Mouse (Mus musculus) frontal cortex, postnatal 10 days (tissue): ENCODE results near the gene Brpf1.
A peak's percentile ranks its signal among the peaks of the same experiment; 100 is the strongest.
"Not testable (repeated sequence)": the region's sequence is repeated elsewhere in the genome, so short reads cannot be mapped to it uniquely, and the experiment has no call there.

Experiments used
- DNase-seq, 2 experiments: peaks; one replicate each; pipeline ENCODE4 v3.0.0; 2022; ENCODE audit warnings: low spot score in 2 of 2, mixed read lengths in 1 of 2

Gene Brpf1

GRCm38 (mm10) chr6:113306322-113306985 is 483 bp upstream of the Brpf1 start:
- DNase-seq, result peak; percentile 99

DNA sequence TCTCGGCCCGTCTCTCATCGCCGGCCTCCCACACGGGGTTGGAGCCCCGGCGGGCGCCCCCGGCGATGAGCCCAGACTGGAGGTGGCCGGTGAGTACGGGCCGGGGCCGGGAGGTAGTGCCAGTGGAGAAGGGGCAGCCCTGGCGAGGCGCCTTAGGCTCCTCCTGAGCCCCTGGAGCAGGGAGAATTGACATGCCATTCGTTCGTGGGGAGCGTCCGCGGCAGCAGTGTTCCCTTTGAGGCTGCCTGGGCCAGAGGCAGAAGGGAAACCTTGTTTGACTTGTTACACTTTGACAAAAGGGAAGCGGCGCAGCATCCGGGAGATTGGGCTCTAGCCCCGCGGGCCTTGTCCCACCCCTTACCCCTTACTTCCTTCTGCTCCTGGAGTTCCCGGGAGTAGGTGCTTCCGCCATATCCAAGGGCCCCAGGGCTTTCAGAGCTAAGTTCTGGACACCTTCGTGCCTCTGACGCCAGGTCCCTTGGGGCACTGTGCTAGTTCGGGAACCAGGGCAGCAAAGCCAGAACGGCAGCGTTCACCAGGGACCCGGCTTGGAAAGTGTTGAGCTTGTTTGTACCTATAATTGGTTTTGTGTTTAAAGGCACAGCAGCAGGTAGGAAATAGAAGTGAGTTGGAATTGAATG is 664 bp downstream of the Brpf1 start:
- DNase-seq, result peak; percentile 41 to 45

DNA sequence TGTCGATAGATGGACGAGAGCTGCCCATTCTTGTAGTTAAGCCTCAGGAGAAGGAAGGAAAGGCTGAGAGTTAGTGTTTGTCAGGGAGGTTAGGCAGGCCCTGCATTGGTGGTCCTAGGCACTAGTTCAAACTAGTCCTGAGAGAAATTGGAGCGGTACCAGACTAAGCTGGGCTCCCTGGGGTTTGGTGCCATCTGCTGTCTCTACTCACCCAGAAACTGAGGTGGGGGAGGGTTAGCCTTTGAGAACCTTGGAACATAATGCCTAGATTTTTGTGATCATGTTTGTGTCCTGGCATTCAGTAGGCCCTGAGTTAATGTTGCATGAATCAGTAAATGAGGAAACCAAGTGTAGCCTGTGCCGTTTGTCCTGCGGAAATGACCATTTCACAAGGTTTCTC is 1.2 kb downstream of the Brpf1 start:
- no peak for DNase-seq

GRCm38 (mm10) chr6:113315972-113316371 is 9.0 kb downstream of the Brpf1 start:
- DNase-seq, result no peak

DNA sequence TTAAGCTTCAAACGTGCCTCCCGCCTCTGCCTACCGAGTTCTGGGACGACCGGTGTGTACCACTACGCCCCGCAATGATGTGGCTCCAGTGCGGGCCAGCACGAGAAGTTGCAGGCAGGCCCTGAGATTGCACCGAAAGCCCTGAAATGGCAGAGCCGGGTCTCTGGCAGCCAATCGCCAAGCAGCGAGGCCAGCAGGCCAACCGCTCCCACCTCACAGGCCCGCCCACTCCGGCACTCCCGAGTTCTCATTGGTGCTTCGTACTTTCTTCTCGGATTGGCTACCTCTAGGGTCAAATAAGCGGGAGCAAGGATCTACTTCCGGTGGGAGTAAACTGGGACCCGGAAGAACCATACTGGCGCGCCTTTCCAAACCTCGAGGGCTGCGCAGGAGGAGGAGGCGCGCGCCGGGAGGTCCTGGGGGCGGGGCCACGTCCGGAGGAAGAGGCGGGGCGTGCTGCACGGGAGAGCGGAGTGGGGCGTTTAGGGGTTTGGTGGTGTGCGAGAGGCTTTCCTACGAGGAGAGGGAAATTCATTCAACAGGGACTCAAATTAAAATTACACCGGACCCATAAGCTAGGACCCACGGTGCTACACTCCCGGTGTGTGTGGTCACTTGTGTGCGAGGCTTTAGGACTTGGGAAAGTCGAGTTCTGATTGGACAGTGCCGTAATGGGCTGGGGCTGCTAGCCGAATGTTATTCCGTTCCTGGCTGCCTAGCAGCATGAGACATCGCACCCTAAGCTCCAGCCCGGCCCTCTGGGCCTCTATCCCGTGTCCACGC is 19.8 kb downstream of the Brpf1 start, which contains the start of gene Ogg1:
Gene Ogg1, plus strand, starts transcription at position 440 of the 783 bp plus-strand sequence.
- peak; percentile 98 for DNase-seq

DNA sequence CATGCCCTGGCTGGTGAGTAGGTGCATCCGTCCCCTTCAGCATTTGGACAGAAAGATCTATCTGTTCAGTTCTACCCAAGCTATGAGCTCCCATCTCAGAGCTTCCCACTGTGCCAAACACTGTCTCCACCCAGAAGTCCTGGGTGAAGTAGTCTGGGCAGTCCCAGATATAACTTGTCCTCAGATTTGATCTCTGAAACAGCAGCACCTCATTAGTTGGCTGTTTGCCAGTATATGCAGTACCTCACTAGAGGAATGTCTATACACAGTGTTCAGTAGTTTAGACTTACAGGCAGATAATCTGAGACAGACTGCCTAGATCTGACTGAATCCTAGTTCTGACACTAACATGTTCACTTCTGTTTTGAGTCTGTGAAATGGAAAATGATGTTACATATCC is 22.5 kb downstream of the Brpf1 start:
- DNase-seq, result no peak

GRCm38 (mm10) chr6:113330547-113330946 is 23.6 kb downstream of the Brpf1 start:
- DNase-seq, result no peak

GRCm38 (mm10) chr6:113331721-113332120 is 24.8 kb downstream of the Brpf1 start:
- DNase-seq, result no peak

- not testable (repeated sequence) for DNase-seq
Observed at GRCm38 (mm10) chr6:113332734-113333133, 25.8 kb downstream of the Brpf1 start.

DNA sequence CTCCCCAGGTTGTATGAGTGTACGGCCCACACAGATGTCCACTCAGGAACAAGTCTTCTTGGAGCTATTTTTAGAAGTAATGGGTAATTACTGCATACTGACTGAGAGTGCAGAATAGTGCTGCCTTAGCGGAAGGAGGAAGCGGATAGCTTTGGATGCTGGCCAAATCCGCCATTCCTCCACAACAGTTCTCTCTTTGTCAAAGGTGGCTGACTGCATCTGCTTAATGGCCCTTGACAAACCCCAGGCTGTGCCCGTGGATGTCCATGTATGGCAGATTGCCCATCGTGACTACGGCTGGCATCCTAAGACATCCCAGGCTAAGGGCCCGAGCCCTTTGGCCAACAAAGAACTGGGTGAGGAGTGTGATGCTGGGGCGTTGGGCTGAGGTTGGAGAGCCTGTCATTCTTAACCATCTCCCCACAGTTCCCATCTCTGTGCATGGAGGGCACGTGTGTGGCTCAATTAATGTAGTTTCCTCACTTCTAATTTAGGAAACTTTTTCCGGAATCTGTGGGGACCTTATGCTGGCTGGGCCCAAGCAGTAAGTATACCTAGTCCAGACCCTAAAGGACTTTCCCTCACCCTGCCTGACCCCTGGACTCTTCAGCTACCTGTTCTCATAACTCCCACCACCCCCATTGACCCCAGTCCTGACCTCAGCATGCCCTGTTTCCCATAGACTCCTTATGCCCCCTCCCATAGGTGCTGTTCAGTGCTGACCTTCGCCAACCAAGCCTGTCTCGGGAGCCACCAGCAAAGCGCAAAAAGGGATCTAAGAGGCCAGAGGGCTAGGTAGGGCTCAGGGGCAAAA is 26.4 kb downstream of the Brpf1 start:
- DNase-seq, result peak; percentile 64 to 68

DNA sequence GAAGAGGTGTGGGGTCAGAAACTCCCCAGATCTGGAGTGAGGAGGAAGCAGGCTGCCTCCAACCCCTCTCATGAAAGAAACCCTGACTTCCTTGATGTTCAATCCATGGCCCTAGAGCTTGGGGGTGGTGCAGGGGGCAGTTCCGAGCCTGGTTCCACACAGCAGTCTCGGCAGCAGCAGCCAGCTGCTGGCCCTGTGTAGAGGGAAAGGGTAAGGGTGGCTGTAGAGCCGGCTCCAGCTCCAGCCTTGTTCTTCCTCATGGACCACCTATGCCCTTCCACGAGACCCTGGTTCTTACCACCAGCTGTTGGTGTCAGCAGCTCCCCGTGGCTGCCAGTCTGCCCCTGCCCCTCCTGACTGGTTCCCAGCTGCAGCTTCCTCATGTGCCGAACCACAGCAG is 27.3 kb downstream of the Brpf1 start:
- DNase-seq, result no peak

GRCm38 (mm10) chr6:113336852-113337620 is 30.1 kb downstream of the Brpf1 start:
- DNase-seq, result no peak

DNA sequence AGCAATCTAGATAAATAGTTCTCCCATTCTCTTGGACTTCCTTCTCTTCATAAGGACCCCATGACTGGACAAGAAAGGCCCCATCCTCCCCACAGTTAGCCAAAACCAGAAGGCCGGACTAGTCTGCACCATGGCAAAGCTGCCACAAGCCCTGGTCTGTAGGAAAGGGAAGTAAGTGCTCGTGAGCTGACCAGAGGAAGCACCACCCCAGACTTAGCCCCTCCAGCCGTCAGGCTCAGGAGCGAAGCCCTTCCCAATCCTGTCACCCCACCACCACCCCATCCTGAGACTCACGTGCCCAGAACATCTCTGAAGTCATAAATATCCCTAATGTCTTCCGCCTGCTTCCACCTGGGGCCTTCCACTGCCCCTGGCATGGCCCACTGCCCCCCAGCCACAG is 34.6 kb downstream of the Brpf1 start:
- no peak for DNase-seq

- DNase-seq, result no peak
Observed at GRCm38 (mm10) chr6:113342297-113342696, 35.4 kb downstream of the Brpf1 start.

DNA sequence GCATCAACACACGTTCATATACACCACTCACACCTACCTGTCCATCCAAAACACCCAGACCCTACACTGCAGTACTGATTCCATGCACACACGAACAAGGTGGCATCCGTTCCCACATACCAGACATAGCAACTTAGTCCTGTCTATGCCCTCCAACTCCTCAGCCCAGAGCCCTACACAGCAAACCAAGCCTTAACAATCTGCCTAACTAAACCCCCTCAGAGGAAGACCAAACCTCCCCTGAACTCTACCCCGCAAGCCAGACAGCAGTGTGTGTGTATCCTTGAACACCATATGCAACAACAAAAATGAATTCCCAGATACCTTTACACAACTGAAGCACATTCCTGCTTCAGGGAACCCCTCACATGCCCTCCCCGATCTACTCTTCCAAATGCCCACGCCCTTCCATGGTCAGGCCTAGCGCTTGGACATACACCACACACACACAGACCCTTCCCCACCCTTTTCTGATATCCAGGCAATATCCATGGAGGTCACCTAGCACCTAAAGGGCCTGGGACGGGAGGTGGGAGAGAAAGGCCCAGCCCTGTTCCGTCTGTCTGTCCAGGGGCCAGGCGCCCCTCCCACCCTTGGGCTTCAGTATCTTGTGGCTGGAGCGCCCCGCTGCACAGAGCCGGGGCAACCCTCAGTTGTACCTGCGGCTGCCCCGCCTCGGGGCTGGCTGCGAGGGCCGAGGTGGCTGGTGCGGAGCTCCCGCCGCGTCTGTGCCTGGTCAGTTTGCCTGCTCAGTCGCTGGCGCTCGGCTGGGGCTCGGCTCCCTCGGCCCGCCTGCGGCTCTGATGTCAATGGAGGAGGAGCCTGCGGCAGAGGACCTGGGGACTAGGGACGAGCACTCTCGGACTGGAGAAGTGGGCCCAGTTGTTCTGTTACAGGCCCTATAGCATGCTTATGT is 36.5 kb downstream of the Brpf1 start, which contains the start of gene Camk1:
Gene Camk1, minus strand, starts transcription at position 808 of the 916 bp plus-strand sequence.
- DNase-seq, result peak in 1 of 2 experiments; percentile 77

DNA sequence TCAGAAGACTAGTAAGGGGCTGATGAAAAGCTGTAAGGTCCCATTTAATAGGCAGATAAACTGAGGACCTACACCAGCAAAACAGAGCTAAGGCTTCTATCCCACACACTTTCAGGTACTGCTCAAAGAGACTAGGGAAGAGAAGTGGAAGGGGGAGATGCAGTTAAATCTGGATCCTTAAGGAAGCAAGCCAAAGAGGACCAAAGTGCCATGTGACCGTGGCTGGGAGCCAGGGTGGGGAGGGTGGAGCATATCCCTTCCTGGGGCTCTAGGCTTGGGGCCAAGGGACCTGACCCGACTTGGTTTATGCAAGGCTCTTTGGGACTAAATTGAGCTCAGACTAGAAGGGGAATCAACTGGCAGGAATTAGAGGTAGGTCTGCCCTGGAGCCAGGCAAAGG is 37.4 kb downstream of the Brpf1 start:
- DNase-seq, result peak in 1 of 2 experiments; percentile 37

DNA sequence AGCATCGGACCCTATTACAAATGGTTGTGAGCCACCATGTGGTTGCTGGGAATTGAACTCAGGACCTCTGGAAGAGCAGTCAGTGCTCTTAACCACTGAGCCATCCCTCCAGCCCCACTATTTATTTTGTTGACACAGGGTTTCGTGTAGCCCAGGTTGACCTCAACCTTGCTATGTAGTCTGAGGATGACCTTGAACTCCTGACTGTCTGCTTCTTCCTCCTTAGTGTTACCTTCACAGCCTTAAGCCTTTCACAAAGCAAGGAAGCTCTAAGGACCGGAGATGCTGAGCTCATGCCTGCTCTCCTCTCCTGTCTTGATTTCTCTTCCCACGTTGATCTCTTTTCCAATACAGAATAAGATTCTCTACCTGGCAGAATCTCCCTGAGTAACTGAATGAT is 40.0 kb downstream of the Brpf1 start:
- no peak for DNase-seq

DNA sequence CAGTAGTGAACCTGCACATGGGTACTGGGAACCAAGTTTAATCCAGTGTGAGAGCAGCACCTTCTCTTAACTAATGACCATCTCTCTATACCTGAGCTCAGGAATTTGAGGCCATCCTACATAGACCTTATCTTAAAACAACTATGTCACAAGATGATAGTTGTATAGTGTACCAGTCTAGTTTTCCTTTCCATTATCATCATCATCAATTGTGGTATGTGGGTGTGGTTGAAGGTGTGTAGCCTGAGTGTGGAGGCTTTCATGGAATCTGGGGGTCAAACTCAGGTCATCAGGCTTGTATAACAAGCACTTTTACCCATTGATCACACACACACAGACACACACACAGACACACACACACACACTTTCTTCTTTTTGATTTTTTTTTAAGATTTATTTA is 43.6 kb downstream of the Brpf1 start:
- DNase-seq, result no peak

GRCm38 (mm10) chr6:113351161-113351560 is 44.2 kb downstream of the Brpf1 start:
- DNase-seq, result no peak

DNA sequence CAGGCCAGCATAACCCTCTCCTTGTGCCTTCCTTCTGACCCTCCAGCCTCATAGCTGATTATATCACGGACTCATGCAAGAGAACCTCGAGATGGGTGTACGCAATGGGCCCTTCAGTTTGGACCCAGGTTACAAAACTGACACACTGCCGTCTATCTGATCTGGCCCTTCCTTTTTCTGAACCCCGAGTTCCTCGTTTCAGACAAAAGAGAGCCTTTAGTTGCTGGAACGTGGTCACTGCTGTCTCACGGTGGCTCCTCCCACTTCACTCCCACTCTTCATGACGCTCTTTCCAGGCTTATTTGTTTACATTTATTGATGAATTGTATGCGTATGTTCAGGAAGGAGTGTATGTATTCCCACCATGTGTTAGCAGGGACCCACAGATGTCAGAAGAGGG is 44.7 kb downstream of the Brpf1 start:
- DNase-seq, result no peak
